Mouse (Mus musculus) neutrophil, adult 5-6 weeks (primary cell): ENCODE measurements around the gene Pde4a. TPM values are rescaled to one million over a fixed set of nuclear protein-coding genes. Genes with fewer than 3 reads are reported as not detected.

ENCODE experiments used
- ATAC-seq: fragments of 151-379, 151-347 bp; 2 replicates; pipeline ENCODE4 v1.8.0; 2017; ENCODE audit warnings: mild to moderate bottlenecking, moderate TSS enrichment; ENCODE audit not compliant: insufficient number of reproducible peaks, poor library complexity, low FRiP score, severe bottlenecking; ENCODE audit errors: extremely low read depth
- total RNA-seq: library from RNA; stranded (forward); fragments of 200-1000 nt; gene quantifications from 2 replicates; pipeline ENCODE4 v1.2.3, GENCODE M21; 2017

Gene Pde4a
- total RNA-seq, 1 experiment from 2014 or later: 2.6 TPM

DNA sequence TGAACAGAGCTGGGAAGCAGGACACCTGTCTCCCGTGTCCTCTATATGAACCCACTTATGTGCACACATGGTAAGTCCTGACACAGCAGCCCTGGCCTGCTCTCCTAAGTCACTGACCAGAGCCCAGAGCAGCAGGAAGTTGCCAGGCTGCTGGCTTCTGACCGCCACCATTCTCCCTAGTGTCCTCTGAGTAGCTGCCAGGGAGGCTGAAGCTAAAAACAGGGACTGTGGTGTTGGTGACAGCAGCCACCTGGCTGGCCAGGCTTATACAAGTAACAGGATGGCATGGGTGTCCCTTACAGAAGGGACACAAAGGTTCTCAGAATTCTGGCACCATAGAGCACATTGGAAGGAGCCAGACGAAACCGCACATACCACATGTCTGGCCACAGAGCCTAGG is 20.1 kb upstream of the Pde4a start:
- no peak for ATAC-seq

DNA sequence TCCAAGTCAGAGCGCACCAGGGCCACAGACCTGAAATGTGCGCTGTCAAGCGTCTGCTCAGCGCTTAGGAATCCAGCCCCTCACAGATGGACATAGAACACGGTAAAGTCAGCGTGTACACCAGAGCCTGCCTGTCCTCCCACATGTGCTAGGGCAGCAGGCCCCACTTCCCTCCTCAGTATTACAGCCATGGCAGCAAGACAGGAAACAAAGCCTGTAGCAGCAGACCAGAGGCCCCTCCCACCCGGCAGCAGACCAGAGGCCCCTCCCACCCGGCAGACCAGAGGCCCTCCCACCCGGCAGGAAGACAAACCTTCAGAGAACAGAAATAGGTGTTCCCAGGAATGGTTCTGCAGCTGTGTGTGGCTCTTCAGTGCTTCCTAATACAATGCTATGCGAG is 18.8 kb upstream of the Pde4a start:
- peak; percentile 74 for ATAC-seq

DNA sequence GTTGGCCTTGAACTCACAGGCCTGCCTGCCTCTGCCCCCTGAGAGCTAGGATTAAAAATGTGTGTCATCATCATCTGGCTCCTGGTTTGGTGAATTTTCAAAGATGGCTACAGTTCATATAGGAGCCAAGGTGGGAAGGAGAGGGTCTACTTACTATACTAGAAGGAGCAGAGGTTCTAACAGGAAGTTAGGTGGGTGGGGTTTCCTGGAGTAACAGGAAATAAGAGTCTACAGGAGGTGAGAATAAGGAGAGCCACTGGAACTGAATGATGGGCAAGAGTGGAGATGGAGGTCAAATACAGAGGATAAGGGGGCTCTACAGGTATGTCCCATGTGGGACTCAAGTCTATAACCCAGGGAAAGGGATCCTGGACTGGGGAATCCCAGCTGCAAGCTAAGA is 17.1 kb upstream of the Pde4a start:
- ATAC-seq: no peak

DNA sequence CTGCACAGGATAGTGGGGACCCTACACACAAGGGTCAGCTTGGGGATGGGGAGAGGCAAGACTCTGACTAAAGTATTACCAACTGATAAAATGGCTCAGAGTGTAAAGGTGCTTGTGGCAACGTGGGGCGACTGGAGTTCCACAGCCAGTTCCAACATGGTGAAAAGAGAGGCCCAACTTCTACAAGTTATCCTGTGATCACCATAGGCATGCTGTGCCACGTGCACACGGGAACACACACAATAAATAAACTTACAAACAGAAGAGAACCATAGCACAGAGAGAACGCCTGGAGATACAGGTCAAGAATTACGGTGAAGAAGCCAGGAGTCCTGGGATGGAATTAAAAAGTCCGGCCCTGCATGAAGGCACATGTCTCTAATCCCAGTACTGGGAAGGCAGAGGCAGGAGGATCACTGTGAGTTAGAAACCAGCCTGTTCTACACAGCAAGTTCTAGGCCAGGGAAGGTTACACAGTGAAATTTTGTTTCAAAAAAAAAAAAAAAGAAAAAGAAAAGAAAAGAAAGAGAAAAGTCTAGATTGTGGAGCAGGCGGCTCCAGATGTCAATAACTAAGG is 16.3 kb upstream of the Pde4a start:
- ATAC-seq: no peak

DNA sequence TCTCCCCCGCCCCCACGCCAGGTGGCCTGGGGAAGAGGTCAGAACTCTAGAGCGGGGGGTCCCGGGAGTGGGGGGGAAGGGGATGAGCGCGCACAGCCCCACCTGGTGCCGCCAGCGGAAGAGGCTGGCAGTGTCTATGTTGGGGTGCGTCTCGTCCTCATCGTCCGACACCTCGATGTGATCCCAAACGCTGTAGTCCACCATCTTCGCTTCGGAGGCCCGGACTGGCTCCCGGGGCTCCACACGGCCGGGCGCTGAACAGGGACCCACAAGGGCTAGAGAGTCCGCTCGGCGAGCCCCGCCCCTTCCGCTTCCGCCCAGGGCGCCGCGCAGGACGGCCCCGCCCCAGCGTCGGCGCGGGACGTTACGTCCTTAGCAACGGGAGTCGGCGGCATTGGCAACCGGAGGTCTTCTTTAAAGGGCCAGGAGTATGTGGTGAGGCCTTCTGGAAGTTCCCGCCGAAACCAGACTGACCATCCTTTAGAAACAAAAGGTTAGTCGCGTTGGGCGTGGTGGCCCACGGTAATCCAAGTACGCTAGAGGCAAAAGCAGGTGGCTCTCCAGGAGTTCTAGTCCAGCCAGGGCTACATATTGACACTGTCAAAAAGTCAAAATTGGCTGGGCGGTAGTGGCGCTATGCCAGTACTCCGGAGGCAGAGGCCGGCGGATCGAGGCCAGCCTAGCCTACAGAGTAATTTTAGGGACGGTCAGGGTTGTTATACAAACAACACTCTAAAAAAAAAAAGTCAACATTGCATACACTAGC is 15.7 kb upstream of the Pde4a start, which contains the start of gene Cdc37:
Cdc37 (minus strand) TSS at position 329 of the 766 bp plus-strand sequence.
- ATAC-seq: peak; percentile 73

DNA sequence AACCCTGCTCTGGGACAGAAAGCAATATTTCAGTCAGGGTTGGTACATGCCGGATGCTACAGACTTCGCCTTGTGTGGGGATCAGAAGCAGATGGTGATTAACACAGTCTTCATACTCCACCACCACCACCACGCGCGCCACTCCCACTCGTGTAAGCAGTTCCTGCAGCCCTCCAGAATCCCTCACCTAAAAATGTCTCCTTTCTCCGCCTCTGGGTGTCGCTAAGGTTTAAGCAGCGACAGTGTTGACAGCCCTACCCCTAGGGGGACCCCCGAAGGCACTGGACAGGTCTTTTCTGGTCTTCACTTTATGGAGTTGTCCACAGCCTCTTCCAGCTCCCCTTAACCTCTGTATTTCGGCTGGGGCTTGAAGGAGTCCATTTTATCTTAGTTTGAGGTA is 12.8 kb upstream of the Pde4a start:
- ATAC-seq: peak; percentile 20; the same call in 1 of the 2 replicates

DNA sequence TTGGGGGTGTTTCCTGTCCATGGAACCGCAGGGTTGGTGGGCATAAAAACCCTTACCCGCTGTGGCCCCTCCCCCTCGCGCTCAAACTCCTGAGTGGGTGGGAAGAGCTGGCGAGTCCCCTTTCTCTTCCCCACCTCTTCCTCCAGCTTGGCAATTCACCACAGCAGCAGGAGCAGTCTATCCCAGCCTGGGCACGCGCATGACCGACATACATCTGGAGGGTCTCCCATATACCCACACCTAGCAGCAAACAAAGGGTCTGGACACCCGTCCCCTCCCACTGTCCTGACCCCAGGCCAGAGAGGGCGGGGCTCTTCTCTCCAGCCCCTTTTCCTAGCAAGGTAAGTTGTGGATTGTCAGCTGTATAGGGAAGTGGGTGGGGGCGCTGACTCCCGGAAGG is 12.2 kb upstream of the Pde4a start:
- no peak for ATAC-seq

DNA sequence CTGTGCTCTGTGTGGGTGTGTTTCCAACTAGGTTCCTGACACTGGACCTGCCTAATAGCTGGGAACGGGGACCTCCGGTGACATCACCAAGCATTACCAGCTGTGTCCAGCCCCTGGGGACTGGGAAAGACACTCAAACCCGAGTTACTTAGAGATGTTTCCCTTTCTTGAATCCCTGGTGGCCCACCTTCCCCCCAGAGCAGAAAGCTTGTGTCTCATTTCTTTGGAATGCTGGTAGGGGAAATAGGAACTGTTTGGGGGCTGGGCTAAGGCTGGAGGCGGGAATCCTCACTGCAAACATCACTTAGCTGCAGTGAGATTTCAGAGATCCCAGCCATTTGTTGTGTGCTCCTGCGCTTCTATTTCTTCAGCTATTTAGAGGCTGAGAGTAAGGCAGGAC is 11.7 kb upstream of the Pde4a start:
- ATAC-seq: no peak

DNA sequence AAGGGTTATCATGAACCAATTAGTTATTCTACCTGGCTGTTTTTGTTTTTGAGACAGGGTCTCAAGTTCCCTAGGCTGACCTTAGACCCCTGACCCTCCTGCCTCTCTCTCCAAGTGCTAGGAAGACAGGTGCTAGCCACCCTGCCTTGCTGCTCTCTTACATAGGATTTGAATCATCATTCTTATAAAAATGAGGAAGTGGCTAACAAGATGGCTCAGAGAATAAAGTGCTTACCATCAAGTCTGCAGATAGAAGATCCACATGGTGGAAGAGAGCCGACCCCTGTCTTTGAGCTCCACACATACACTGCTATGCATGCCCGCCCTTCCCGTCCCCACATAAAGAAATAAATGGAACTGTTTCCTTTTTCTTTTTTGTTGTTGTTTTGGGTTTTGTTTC is 10.7 kb upstream of the Pde4a start:
- no peak for ATAC-seq

DNA sequence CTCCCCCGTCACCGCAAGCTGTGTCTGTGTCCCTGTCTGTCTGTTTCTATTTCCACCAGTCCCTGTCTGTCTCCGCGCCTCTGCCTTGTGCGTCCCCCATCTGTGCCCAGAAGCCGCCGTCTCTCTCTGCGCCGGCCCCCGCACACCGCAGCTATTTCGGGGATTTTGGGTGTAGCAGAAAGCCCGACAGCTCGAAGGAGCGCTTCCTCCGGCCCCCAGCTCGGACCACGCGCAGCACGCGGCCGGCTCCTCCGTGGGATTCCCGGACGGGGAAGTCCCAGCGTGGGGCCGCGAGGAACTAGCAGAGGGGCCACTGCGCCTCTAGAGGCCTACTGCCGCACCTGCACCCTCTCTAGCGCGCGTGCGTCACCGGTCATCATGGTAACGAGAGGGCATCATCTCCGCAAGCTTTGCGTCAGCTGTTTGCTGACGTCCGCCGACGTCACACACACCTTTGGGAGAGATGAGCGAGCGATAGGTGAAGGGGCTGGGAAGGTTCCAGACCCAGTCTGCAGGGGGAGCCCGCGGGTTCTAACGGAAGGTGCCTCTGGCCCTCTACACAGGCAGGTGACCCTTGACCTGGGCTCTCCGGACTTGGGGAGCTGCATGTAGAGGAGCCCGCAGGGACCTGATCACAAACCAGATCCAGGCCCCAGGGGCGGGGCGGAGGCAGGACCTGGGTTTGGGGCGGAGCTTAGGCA is 4.2 kb upstream of the Pde4a start:
- ATAC-seq: peak; percentile 93

DNA sequence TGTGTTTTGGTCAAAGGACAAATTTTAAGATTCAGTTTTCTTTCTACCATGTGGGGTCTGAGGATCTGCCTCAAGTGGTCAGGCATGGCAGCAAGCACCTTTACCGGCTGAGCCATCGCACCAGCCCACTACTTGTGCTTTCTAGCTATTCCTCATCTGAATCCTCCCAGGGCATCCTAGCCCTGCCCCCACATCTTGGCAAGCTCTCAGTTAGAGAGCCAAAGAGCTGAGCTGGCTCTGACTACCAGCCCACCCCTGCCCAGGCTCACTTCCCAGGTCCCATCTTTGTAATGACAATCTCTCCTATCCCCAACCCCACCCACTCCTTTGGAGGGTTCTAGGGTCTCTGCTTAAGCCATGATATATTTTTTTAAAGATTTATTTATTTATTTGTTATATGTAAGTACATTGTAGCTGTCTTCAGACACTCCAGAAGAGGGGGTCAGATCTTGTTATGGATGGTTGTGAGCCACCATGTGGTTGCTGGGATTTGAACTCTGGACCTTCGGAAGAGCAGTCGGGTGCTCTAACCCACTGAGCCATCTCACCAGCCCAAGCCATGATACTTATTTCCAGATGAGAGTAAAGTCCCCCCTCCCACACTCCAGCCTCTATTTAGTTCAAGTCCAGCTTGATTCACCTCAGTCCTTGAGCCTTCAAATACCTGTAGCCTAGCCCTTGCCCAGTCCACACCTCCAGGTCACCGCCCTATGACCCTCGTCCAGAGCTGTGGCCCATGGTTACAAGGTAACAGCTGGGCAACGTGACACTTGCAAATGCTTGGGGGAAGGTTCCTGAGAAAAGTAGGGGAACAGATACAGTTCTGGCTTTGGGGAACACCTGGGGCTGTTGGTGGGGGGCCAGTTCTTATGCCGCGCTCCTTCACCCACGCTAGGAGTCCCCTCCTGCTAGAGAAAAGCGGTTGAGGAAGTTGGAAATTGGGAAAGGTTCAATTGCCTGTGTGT is 2.1 kb upstream of the Pde4a start:
- no peak for ATAC-seq

DNA sequence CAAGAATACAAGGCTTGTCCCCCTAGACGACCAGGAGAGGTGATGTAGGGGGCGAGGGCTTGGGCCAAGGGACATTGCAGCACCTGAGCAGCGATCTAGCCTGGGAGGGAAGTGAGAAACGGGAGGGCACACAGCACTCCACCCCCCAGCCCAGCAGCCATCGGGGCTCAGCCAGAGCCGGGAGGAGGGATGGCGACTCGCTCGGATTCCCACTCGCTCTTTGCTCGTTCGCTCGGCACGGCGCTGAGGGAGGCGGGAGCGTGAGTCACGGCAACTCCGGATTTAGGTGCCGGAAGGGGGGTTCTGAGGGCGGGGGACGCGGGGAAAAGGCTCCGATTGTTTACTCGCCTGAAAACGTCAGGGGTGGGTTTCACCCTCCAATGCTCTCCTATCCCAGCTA is 1.4 kb upstream of the Pde4a start:
- no peak for ATAC-seq

DNA sequence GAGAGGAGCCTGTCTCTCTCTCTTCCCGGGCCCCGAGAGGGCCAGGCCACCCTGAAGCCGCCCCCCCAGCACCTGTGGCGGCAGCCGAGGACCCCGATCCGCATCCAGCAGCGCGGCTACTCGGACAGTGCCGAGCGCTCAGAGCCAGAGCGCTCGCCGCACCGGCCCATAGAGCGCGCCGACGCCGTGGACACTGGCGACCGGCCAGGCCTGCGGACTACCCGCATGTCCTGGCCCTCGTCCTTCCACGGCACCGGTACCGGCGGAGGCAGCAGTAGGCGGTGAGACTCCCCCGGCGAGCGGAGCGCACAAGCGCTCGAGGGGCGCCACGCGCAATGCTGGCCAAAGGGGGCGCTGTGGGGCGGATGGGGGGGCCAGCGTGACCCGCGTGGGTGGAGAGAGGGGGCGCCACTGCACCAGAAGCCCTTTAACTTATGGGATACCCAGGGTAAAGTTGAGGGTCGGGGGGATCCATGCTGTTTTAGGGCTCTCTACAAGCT is 488 bp downstream of the Pde4a start:
- ATAC-seq: no peak

DNA sequence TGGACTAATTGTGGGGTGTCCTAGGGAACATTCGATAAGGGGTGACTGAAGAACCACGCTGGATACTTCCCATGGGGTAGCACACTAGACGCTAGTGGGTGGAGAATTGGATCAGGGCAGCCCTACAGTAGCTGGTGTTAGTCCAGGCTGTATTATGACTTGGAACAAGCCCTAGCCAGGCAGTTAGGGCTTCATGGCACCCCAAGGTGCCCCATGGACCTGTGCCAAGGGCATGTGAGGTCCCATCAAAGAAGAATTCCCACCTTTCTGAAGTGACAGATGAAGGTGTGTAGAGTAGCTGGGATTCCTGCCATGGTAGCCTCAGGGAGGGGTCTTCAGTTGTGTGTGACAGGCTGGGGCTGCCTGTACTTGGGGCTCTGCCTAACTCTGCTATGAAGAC is 1.0 kb downstream of the Pde4a start:
- ATAC-seq: no peak

DNA sequence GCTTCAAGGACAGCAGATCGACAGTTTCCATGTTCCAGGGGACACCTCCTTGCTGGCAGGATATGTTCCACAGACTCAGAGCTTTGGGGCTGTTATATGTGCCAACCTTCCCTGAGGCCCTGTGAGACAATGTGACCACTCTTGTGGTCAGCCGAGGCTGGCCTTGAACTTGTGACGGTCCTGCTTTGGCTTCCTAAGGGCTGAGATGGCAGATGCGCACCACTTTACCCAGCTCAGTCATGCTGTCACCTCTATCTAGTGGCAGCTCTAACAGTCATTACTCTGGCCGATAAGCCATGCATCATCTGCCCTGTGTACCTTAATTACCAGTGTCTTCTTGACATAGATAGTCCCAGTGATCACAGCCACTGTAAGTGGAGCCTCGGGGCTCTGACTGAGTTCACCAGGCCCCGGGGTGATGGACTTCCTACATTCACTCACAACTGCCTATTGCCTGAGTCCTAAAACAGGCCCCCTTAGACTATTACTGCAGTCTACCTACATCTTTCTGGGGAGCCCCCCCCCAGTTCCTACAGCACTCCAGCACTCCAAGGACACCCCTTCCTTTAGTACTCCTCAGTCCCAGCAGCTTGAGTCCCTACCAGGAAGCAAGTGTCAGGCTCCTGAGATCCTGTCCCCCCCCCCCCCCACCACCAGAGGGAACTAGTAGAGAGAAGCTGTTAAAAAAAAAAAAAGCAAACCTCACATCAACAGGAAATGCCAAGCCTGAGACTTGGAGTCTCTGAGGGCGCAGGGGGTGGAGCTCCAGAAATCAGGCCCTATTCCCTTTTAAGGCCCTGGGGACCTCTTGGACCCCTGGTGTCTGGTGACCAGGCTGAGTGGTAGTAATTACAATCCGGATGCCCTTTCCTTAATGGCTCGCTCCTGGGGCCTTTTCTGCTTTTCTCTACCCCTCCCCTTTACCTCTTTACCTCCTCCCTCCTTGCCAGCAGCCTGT is 1.9 kb downstream of the Pde4a start:
- no peak for ATAC-seq

DNA sequence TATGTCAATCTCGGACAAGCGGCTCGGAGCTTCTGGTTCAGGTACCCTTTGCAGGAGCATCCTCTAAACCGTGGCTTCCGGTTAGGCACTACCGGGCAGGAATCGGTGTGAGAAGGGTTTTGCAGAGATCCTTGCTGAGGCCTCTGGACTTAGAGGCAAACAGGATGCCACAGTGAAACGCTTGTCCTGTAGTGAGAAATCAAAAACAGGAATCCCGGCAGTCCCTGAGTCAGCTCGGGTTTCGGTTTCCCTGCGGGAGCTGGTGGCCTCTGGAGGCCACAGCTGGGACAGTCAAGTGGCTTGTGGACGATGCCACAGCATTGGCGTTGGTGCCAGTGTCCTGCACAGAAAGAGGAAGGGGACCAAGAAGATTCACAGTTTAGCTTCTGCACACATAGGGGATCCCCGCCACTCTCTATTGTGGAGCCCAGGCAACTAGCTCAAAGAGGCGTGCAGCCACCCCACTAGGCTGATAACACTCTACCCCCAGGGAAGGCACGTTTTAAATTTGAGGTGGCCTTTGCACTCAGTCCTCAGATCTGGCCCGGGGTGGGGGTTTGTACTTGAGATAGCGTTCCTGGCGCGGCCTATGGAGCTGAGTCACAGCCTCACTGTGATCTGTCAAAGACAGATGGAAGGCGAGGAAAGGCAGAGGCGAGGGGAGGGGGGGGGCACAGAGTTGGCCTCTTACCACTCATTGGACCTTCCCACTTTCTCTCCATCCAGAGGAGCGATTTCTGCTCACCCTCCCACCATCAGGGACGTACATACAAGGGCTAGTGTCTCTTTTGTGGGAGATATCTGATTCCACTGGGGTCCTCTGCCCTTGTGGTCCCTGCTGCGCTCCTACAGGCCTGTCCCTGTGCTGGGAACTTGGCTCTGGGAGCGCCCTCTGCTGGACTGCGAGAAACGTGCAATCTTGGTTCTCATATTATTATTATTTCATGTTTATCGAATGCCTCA is 2.9 kb downstream of the Pde4a start:
- peak; percentile 45; the same call in 1 of the 2 replicates for ATAC-seq

DNA sequence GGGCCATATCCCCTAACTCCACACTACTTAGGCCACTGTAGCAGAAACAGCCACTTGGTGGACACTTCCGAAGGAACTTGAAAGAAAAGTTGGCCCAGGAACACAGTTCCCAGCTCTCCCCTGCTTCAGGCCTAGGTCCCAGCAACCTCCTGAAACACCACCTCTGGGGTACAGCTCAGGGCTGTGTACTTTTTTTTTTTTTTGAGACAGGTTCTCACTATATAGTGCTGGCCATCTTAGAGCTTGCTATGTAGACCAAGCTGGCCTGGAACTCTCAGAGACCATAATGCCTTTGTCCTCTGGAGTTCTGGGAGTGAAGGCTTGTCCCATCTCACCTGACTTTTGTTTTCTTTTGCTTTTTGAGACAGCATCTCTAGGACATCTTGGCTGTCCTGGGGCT is 3.6 kb downstream of the Pde4a start:
- ATAC-seq: no peak
